Mouse (Mus musculus) MEL (cell line): ENCODE measurements around the gene Cbarp. TPM values are rescaled to one million over a fixed set of nuclear protein-coding genes. Genes with fewer than 3 reads are reported as not detected.
A peak's percentile ranks its signal among the peaks of the same experiment; 100 is the strongest.

ENCODE experiments used
- DNase-seq: peaks from one replicate; pipeline ENCODE4 v3.0.0; 2011; ENCODE audit warnings: low read depth, low spot score
- H3K27ac ChIP-seq: 2 replicates; pipeline ENCODE4 v1.5.1; 2012; ENCODE audit warnings: low read depth, mild to moderate bottlenecking, control low read depth, low read length, moderate library complexity; ENCODE audit not compliant: control insufficient read depth
- H3K27me3 ChIP-seq, 2 experiments: fragments of 150-350 bp in 1 of 2; sonication (generic) in 1 of 2; 2 replicates each; pipeline ENCODE4 v1.6.1; 2012; ENCODE audit warnings: low read length in 2 of 2, mild to moderate bottlenecking in 2 of 2, improper control_type of control experiment in 1 of 2, moderate library complexity in 1 of 2; ENCODE audit not compliant: insufficient read depth in 2 of 2, control insufficient read depth in 1 of 2
- H3K36me3 ChIP-seq, 2 experiments: 2 replicates each; pipeline ENCODE4 v1.6.1; 2012 to 2014; ENCODE audit warnings: low read length in 2 of 2, improper control_type of control experiment in 1 of 2, inconsistent platforms in 1 of 2, mild to moderate bottlenecking in 1 of 2; ENCODE audit not compliant: insufficient read depth in 2 of 2, control insufficient read depth in 1 of 2
- H3K4me1 ChIP-seq, 2 experiments: fragments of 150-350 bp in 1 of 2; sonication (generic) in 1 of 2; 2 replicates each; pipeline ENCODE4 v1.6.1; 2012; ENCODE audit warnings: low read length in 2 of 2, improper control_type of control experiment in 1 of 2, mild to moderate bottlenecking in 1 of 2; ENCODE audit not compliant: insufficient read depth in 2 of 2, control insufficient read depth in 1 of 2
- H3K4me3 ChIP-seq, 2 experiments: fragments of 150-350 bp in 1 of 2; sonication (generic) in 1 of 2; 2 replicates each; pipeline ENCODE4 v1.5.1; 2012; ENCODE audit warnings: low read depth in 2 of 2, low read length in 2 of 2, mild to moderate bottlenecking in 2 of 2, moderate library complexity in 2 of 2, control low read depth in 1 of 2, improper control_type of control experiment in 1 of 2; ENCODE audit not compliant: control insufficient read depth in 1 of 2, insufficient read depth in 1 of 2
- H3K79me2 ChIP-seq: 2 replicates; pipeline ENCODE4 v1.6.1; 2012; ENCODE audit warnings: mild to moderate bottlenecking, low read length, moderate library complexity; ENCODE audit not compliant: control insufficient read depth, poor library complexity, insufficient read depth
- H3K9ac ChIP-seq: 2 replicates; pipeline ENCODE4 v1.6.1; 2012; ENCODE audit warnings: low read depth, mild to moderate bottlenecking, control low read depth, low read length, moderate library complexity; ENCODE audit not compliant: control insufficient read depth, poor library complexity, severe bottlenecking
- H3K9me3 ChIP-seq: fragments of 150-350 bp; sonication (generic); replicated peaks from 2 replicates; pipeline ENCODE4 v1.6.1; 2012; ENCODE audit warnings: mild to moderate bottlenecking, low read length, improper control_type of control experiment, moderate library complexity; ENCODE audit not compliant: insufficient read depth
- BHLHE40 ChIP-seq: IDR thresholded peaks from 2 replicates; pipeline ENCODE4 v1.6.1; 2012; ENCODE audit warnings: low read depth, mild to moderate bottlenecking, inconsistent platforms, low read length, improper control_type of control experiment, borderline replicate concordance
- CHD1 ChIP-seq: IDR thresholded peaks from 2 replicates; pipeline ENCODE4 v1.6.1; 2012; ENCODE audit warnings: low read depth, mild to moderate bottlenecking, inconsistent platforms, low read length, improper control_type of control experiment
- CHD2 ChIP-seq: IDR thresholded peaks from 2 replicates; pipeline ENCODE4 v1.6.1; 2011; ENCODE audit warnings: low read length, improper control_type of control experiment
- CTCF ChIP-seq, 3 experiments: IDR thresholded peaks in 2 of 3; conservative IDR thresholded peaks in 1 of 3; 2 replicates each; pipeline ENCODE4 v1.5.1; 2011 to 2012; ENCODE audit warnings: low read length in 3 of 3, low read depth in 2 of 3, mild to moderate bottlenecking in 2 of 3, improper control_type of control experiment in 1 of 3, inconsistent platforms in 1 of 3, mixed read lengths in 1 of 3, moderate library complexity in 1 of 3; ENCODE audit not compliant: control insufficient read depth in 1 of 3, insufficient read depth in 1 of 3, poor library complexity in 1 of 3, severe bottlenecking in 1 of 3
- E2F4 ChIP-seq: IDR thresholded peaks from 2 replicates; pipeline ENCODE4 v1.6.1; 2011; ENCODE audit warnings: low read depth, low read length, improper control_type of control experiment, borderline replicate concordance
- ELF1 ChIP-seq: IDR thresholded peaks from 2 replicates; pipeline ENCODE4 v1.6.1; 2014; ENCODE audit warnings: low read depth, mild to moderate bottlenecking, inconsistent platforms, low read length, improper control_type of control experiment, moderate library complexity
- EP300 ChIP-seq, 2 experiments: IDR thresholded peaks; 2 replicates each; pipeline ENCODE4 v1.6.1; 2011; ENCODE audit warnings: improper control_type of control experiment in 2 of 2, low read length in 2 of 2, low read depth in 1 of 2, mild to moderate bottlenecking in 1 of 2
- ETS1 ChIP-seq: IDR thresholded peaks from 2 replicates; pipeline ENCODE4 v1.6.1; 2012; ENCODE audit warnings: low read depth, mild to moderate bottlenecking, inconsistent platforms, low read length, improper control_type of control experiment, moderate library complexity
- GABPA ChIP-seq: IDR thresholded peaks from 2 replicates; pipeline ENCODE4 v1.6.1; 2012; ENCODE audit warnings: low read depth, mild to moderate bottlenecking, inconsistent platforms, low read length, improper control_type of control experiment, moderate library complexity
- GATA1 ChIP-seq: IDR thresholded peaks from 2 replicates; pipeline ENCODE4 v1.6.1; 2011; ENCODE audit warnings: low read depth, low read length, improper control_type of control experiment
- HCFC1 ChIP-seq: IDR thresholded peaks from 2 replicates; pipeline ENCODE4 v1.6.1; 2012; ENCODE audit warnings: low read depth, mild to moderate bottlenecking, inconsistent platforms, low read length, improper control_type of control experiment, moderate library complexity
- JUND ChIP-seq: IDR thresholded peaks from 2 replicates; pipeline ENCODE4 v1.6.1; 2011; ENCODE audit warnings: low read depth, mild to moderate bottlenecking, improper control_type of control experiment, low read length
- MAFK ChIP-seq: IDR thresholded peaks from 2 replicates; pipeline ENCODE4 v1.6.1; 2011; ENCODE audit warnings: low read depth, mild to moderate bottlenecking, low read length, improper control_type of control experiment, borderline replicate concordance
- MAX ChIP-seq: IDR thresholded peaks from 2 replicates; pipeline ENCODE4 v1.6.1; 2011; ENCODE audit warnings: low read length, improper control_type of control experiment
- MAZ ChIP-seq: IDR thresholded peaks from 2 replicates; pipeline ENCODE4 v1.6.1; 2012; ENCODE audit warnings: low read depth, mild to moderate bottlenecking, inconsistent platforms, low read length, improper control_type of control experiment
- MEF2A ChIP-seq: IDR thresholded peaks from 2 replicates; pipeline ENCODE4 v1.6.1; 2014; ENCODE audit warnings: low read depth, mild to moderate bottlenecking, inconsistent platforms, low read length, improper control_type of control experiment; ENCODE audit not compliant: poor library complexity, insufficient replicate concordance, severe bottlenecking; ENCODE audit errors: extremely low read depth
- MXI1 ChIP-seq: IDR thresholded peaks from 2 replicates; pipeline ENCODE4 v1.6.1; 2011; ENCODE audit warnings: mild to moderate bottlenecking, low read depth, low read length, improper control_type of control experiment
- MYB ChIP-seq: IDR thresholded peaks from 2 replicates; pipeline ENCODE4 v1.6.1; 2011; ENCODE audit warnings: mild to moderate bottlenecking, low read depth, low read length, improper control_type of control experiment
- MYC ChIP-seq: IDR thresholded peaks from 2 replicates; pipeline ENCODE4 v1.6.1; 2011; ENCODE audit warnings: low read depth, mild to moderate bottlenecking, low read length, improper control_type of control experiment, moderate library complexity
- NELFE ChIP-seq: IDR thresholded peaks from 2 replicates; pipeline ENCODE4 v1.6.1; 2011; ENCODE audit warnings: low read depth, low read length, improper control_type of control experiment
- NRF1 ChIP-seq: IDR thresholded peaks from 2 replicates; pipeline ENCODE4 v1.6.1; 2014; ENCODE audit warnings: low read depth, mild to moderate bottlenecking, inconsistent platforms, low read length, improper control_type of control experiment, moderate library complexity; ENCODE audit not compliant: poor library complexity, insufficient read depth, severe bottlenecking
- POLR2A ChIP-seq, 2 experiments: IDR thresholded peaks; 2 replicates each; pipeline ENCODE4 v1.6.1; 2011 to 2012; ENCODE audit warnings: low read length in 2 of 2, mild to moderate bottlenecking in 2 of 2, control low read depth in 1 of 2, improper control_type of control experiment in 1 of 2, low read depth in 1 of 2, moderate library complexity in 1 of 2; ENCODE audit not compliant: control insufficient read depth in 1 of 2, insufficient read depth in 1 of 2, poor library complexity in 1 of 2
- POLR2AphosphoS2 ChIP-seq: IDR thresholded peaks from 2 replicates; pipeline ENCODE4 v1.6.1; 2011; ENCODE audit warnings: low read length, improper control_type of control experiment
- POLR2AphosphoS5 ChIP-seq: IDR thresholded peaks from 2 replicates; pipeline ENCODE4 v1.6.1; 2012; ENCODE audit warnings: low read depth, borderline replicate concordance, mild to moderate bottlenecking, inconsistent platforms, low read length, moderate library complexity, mixed read lengths
- RAD21 ChIP-seq: IDR thresholded peaks from 2 replicates; pipeline ENCODE4 v1.6.1; 2011; ENCODE audit warnings: mild to moderate bottlenecking, low read depth, low read length, improper control_type of control experiment
- RCOR1 ChIP-seq: IDR thresholded peaks from 2 replicates; pipeline ENCODE4 v1.6.1; 2012; ENCODE audit warnings: low read depth, mild to moderate bottlenecking, inconsistent platforms, low read length, improper control_type of control experiment
- SIN3A ChIP-seq: IDR thresholded peaks from 2 replicates; pipeline ENCODE4 v1.6.1; 2012; ENCODE audit warnings: low read length, improper control_type of control experiment, inconsistent platforms
- SMC3 ChIP-seq: IDR thresholded peaks from 2 replicates; pipeline ENCODE4 v1.6.1; 2011; ENCODE audit warnings: low read depth, low read length, improper control_type of control experiment
- TAL1 ChIP-seq: IDR thresholded peaks from 2 replicates; pipeline ENCODE4 v1.6.1; 2012; ENCODE audit warnings: mild to moderate bottlenecking, inconsistent platforms, low read length, moderate library complexity, mixed read lengths
- TBP ChIP-seq: IDR thresholded peaks from 2 replicates; pipeline ENCODE4 v1.8.0; 2011; ENCODE audit warnings: low read depth, low read length, improper control_type of control experiment
- TCF12 ChIP-seq: IDR thresholded peaks from 2 replicates; pipeline ENCODE4 v1.6.1; 2014; ENCODE audit warnings: low read depth, mild to moderate bottlenecking, inconsistent platforms, low read length, improper control_type of control experiment, moderate library complexity
- UBTF ChIP-seq: IDR thresholded peaks from 2 replicates; pipeline ENCODE4 v1.6.1; 2012; ENCODE audit warnings: low read depth, mild to moderate bottlenecking, inconsistent platforms, low read length, improper control_type of control experiment, moderate library complexity, borderline replicate concordance; ENCODE audit not compliant: insufficient read depth
- USF1 ChIP-seq: IDR thresholded peaks from 2 replicates; pipeline ENCODE4 v1.6.1; 2014; ENCODE audit warnings: low read depth, mild to moderate bottlenecking, inconsistent platforms, low read length, improper control_type of control experiment, moderate library complexity
- USF2 ChIP-seq, 2 experiments: IDR thresholded peaks; 2 replicates each; pipeline ENCODE4 v1.6.1; 2011 to 2012; ENCODE audit warnings: improper control_type of control experiment in 2 of 2, low read length in 2 of 2, borderline replicate concordance in 1 of 2, inconsistent platforms in 1 of 2, low read depth in 1 of 2, mild to moderate bottlenecking in 1 of 2; ENCODE audit not compliant: insufficient read depth in 1 of 2
- ZC3H11A ChIP-seq: IDR thresholded peaks from 2 replicates; pipeline ENCODE4 v1.6.1; 2012; ENCODE audit warnings: low read depth, mild to moderate bottlenecking, inconsistent platforms, low read length, improper control_type of control experiment
- ZKSCAN1 ChIP-seq: IDR thresholded peaks from 2 replicates; pipeline ENCODE4 v1.6.1; 2012; ENCODE audit warnings: low read depth, mild to moderate bottlenecking, inconsistent platforms, low read length, improper control_type of control experiment, moderate library complexity
- ZNF384 ChIP-seq: IDR thresholded peaks from 2 replicates; pipeline ENCODE4 v1.6.1; 2012; ENCODE audit warnings: low read depth, mild to moderate bottlenecking, inconsistent platforms, low read length, improper control_type of control experiment
- polyA plus RNA-seq, 2 experiments: library from polyadenylated mRNA; stranded (reverse) in 1 of 2; unstranded in 1 of 2; fragments of >175 nt in 1 of 2; fragments of >200 nt in 1 of 2; gene quantifications; 2 replicates each; pipeline versions ENCODE4 v1.2.1 to v1.2.4; 2012; ENCODE audit warnings: low replicate concordance in 2 of 2, low read depth in 1 of 2; ENCODE audit not compliant: insufficient read length in 2 of 2, insufficient read depth in 1 of 2, missing spikeins in 1 of 2
- total RNA-seq: library from RNA; depleted of rRNA; stranded (reverse); fragments of 300-350 nt; gene quantifications from 2 replicates; pipeline ENCODE4 v1.2.3, GENCODE M21; 2012

The Cbarp gene
- total and polyA plus RNA-seq, 3 experiments = 6.8 to 19.3 TPM; not detected in 1

GRCm38 (mm10) chr10:80164998-80165344 lies 24.3 kb upstream of the Cbarp start:
- Histone ChIP-seq H3K4me3 (peak overlapping the region; percentile 52 to 57), H3K36me3 (peaks cover 0 to 12% of the 10 kb centered on the region in 2 experiments; a peak in 2 of 4 replicates), H3K9ac (peak overlapping the region; percentile 66), H3K27me3 (no peaks in the 10 kb centered on the region), H3K27ac (peak overlapping the region; percentile 79), H3K79me2 (peaks cover 8% of the 10 kb centered on the region; the same call in 1 of the 2 replicates), H3K4me1 (peaks cover 4 to 29% of the 10 kb centered on the region in 2 experiments), H3K9me3 (no peaks in the 10 kb centered on the region)
- peak; percentile 94 for DNase-seq
- TF ChIP-seq MYC (peak; percentile 79), GABPA (no peak), ZC3H11A (peak; percentile 91), POLR2A (IDR thresholded peaks at IDR 0.05; ENCODE audit: control insufficient read depth in 1 of 2, insufficient read depth in 1 of 2, low read depth in 1 of 2, low read length in 2 of 2, poor library complexity in 1 of 2) (peak in 1 of 2 experiments; percentile 13; a peak in 2 of 4 replicates), NELFE (no peak; the same call in 1 of the 2 replicates), SMC3 (peak; percentile 96), MAFK (no peak), POLR2AphosphoS5 (no peak), MYB (no peak), ELF1 (peak; percentile 36; the same call in 1 of the 2 replicates), HCFC1 (peak; percentile 63), E2F4 (no peak), ETS1 (peak; percentile 64; the same call in 1 of the 2 replicates), RCOR1 (0 out of 2 replicates have a peak, but pooled peaks have one; percentile 30), POLR2AphosphoS2 (no peak), MEF2A (no peak), ZNF384 (peak; percentile 67), NRF1 (0 out of 2 replicates have a peak, but pooled peaks have one; percentile 17), CHD1 (no peak), TAL1 (no peak), GATA1 (no peak), CHD2 (no peak), BHLHE40 (0 out of 2 replicates have a peak, but pooled peaks have one; percentile 61), MAX (peak; percentile 54; the same call in 1 of the 2 replicates), TBP (no peak; the same call in 1 of the 2 replicates), TCF12 (peak; percentile 50), USF1 (no peak), ZKSCAN1 (no peak), EP300 (IDR thresholded peaks at IDR 0.05; ENCODE audit: low read depth in 1 of 2, low read length in 2 of 2) (peak in 1 of 2 experiments; percentile 33; a peak in 1 of 4 replicates), CTCF (IDR thresholded peaks at IDR 0.05 in 2 of 3, conservative IDR thresholded peaks at IDR 0.05 in 1 of 3; ENCODE audit: control insufficient read depth in 1 of 3, insufficient read depth in 1 of 3, low read depth in 2 of 3, low read length in 3 of 3, poor library complexity in 1 of 3, severe bottlenecking in 1 of 3) (peak in 2 of 3 experiments; percentile 98 to 100; a peak in 5 of 6 replicates), UBTF (no peak), MXI1 (peak; percentile 93), JUND (no peak), SIN3A (peak; percentile 95), USF2 (IDR thresholded peaks at IDR 0.05; ENCODE audit: borderline replicate concordance in 1 of 2, insufficient read depth in 1 of 2, low read depth in 1 of 2, low read length in 2 of 2) (no peak), MAZ (peak; percentile 31; the same call in 1 of the 2 replicates), RAD21 (peak; percentile 97)
